ENCODE assay signal across 8 mouse cellular contexts in the genomic region with DNA sequence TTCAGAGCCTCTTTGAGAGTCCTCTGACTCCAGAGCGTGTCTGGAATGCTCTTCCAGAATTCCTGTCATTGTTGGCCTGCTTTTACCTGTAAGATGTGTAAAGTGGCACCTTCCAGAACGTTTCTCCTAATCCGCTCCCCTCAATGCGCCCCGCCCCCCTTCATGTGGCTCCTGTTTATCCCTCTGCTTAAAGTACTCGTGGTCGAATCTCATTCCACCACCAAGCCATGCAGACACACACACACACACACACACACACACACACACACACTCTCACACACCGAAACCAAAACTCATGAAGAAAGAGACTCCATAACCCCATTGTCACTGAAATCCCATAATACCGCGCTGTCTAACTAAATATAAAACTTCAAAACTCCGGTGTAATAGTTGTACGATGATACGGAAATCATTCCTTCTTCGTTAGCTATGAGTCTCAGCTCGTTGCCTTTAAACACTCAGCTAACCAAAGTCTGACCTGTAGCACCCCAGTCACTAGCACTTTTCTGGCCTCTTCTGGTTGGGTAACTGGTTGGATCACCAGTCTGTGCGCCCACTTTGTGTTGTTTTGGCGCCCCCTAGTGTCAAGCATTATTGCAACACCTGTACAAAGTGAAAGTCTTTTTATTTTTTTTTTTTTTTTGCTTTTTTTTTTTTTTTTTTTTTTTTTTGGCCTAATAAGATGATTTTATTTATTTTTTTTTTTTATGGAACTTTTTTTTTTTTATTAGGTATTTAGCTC. TPM values are rescaled to one million over a fixed set of nuclear protein-coding genes. Genes with fewer than 3 reads are reported as not detected.
DNase-seq lines count a peak whose midpoint lies in the region; ATAC-seq and TF ChIP-seq lines count a peak whose summit lies in the region.

No protein-coding gene starts in this region.

- H3K9ac ChIP-seq in heart, embryonic 16.5 days (ENCODE audit: low read length), result 0 out of 2 replicates have a peak overlapping the region, but pooled peaks have one; percentile 30
- H3K9ac ChIP-seq in liver, embryonic 15.5 days, result no peak overlapping the region
- no peak overlapping the region for H3K9ac ChIP-seq in neural tube, embryonic 12.5 days
- no peak overlapping the region for H3K9ac ChIP-seq in stomach, postnatal 0 days (ENCODE audit: low read length)

- 49% methylated on average over 17 of the region's 17 CpGs for WGBS in forebrain, embryonic 10.5 days
- WGBS in heart, embryonic 16.5 days, result 40% methylated on average over 17 of the region's 17 CpGs
- 37% methylated on average over 17 of the region's 17 CpGs for WGBS in liver, embryonic 15.5 days (ENCODE audit: insufficient replicate concordance)
- WGBS in neural tube, embryonic 12.5 days, result 48% methylated on average over 17 of the region's 17 CpGs
- 38% methylated on average over 17 of the region's 17 CpGs for WGBS in stomach, postnatal 0 days

- H3K36me3 ChIP-seq in forebrain, embryonic 10.5 days (replicated peaks), result no peaks in the 10 kb centered on the region
- H3K36me3 ChIP-seq in heart, embryonic 16.5 days (ENCODE audit: control insufficient read depth, insufficient read depth), result no peaks in the 10 kb centered on the region
- H3K36me3 ChIP-seq in liver, embryonic 15.5 days (replicated peaks), result no peaks in the 10 kb centered on the region
- H3K36me3 ChIP-seq in neural tube, embryonic 12.5 days, result no peaks in the 10 kb centered on the region
- no peaks in the 10 kb centered on the region for H3K36me3 ChIP-seq in stomach, postnatal 0 days (ENCODE audit: control insufficient read depth, insufficient read depth, low read length)

- no peaks in the 10 kb centered on the region for H3K9me3 ChIP-seq in forebrain, embryonic 10.5 days
- no peaks in the 10 kb centered on the region for H3K9me3 ChIP-seq in heart, embryonic 16.5 days (replicated peaks; ENCODE audit: control insufficient read depth, low read length)
- H3K9me3 ChIP-seq in liver, embryonic 15.5 days (replicated peaks), result no peaks in the 10 kb centered on the region
- H3K9me3 ChIP-seq in neural tube, embryonic 12.5 days, result no peaks in the 10 kb centered on the region
- H3K9me3 ChIP-seq in stomach, postnatal 0 days (ENCODE audit: control insufficient read depth, low read length), result no peaks in the 10 kb centered on the region

- H3K4me3 ChIP-seq in forebrain, embryonic 10.5 days, result no peak overlapping the region
- peak overlapping the region; percentile 16; the same call in 1 of the 2 replicates for H3K4me3 ChIP-seq in heart, embryonic 16.5 days (ENCODE audit: low read length)
- H3K4me3 ChIP-seq in liver, embryonic 15.5 days (replicated peaks), result no peak overlapping the region
- H3K4me3 ChIP-seq in neural tube, embryonic 12.5 days, result no peak overlapping the region
- H3K4me3 ChIP-seq in stomach, postnatal 0 days (ENCODE audit: low read depth, low read length), result peak overlapping the region; percentile 8; the same call in 1 of the 2 replicates

- ATAC-seq in heart, embryonic 16.5 days (replicated peaks; ENCODE audit: extremely low read depth, insufficient read depth, low FRiP score), result peak; percentile 75
- peak; percentile 25; the same call in 1 of the 2 replicates for ATAC-seq in liver, embryonic 15.5 days (ENCODE audit: insufficient read depth)
- ATAC-seq in neural tube, embryonic 12.5 days (ENCODE audit: low FRiP score, low read depth), result peak; percentile 68; the same call in 1 of the 2 replicates
- ATAC-seq in stomach, postnatal 0 days (ENCODE audit: low FRiP score, low TSS enrichment), result peak; percentile 86

- peak overlapping the region; percentile 36; the same call in 1 of the 2 replicates for H3K4me2 ChIP-seq in heart, embryonic 16.5 days (ENCODE audit: low read depth, low read length)
- H3K4me2 ChIP-seq in liver, embryonic 15.5 days, result peak overlapping the region; percentile 23; the same call in 1 of the 2 replicates
- H3K4me2 ChIP-seq in neural tube, embryonic 12.5 days (replicated peaks), result no peak overlapping the region
- H3K4me2 ChIP-seq in stomach, postnatal 0 days (replicated peaks; ENCODE audit: low read depth), result peak overlapping the region; percentile 29; the same call in 1 of the 2 replicates

- TF ChIP-seq CTCF in stomach, postnatal 0 days (IDR thresholded peaks at IDR 0.05; ENCODE audit: low read depth), result peak; percentile 90

- peak; percentile 93 for DNase-seq in CD4-positive, CD25-positive, alpha-beta regulatory T cell, adult 2 months (ENCODE audit: low read depth, low spot score)
- peak; percentile 89 for DNase-seq in c-Kit-positive CD71-negative TER-119-negative erythroid progenitor cells, embryonic 14.5 days (ENCODE audit: low read depth)
- peak; percentile 72 for DNase-seq in forebrain, embryonic 10.5 days (ENCODE audit: extremely low spot score, low spot score)
- peak; percentile 88 to 96 for DNase-seq in kidney, postnatal 25 days
- DNase-seq in stomach, postnatal 0 days (ENCODE audit: low spot score), result peak; percentile 88

- no peaks in the 10 kb centered on the region for H3K27me3 ChIP-seq in forebrain, embryonic 10.5 days (ENCODE audit: poor library complexity, severe bottlenecking)
- no peaks in the 10 kb centered on the region for H3K27me3 ChIP-seq in heart, embryonic 16.5 days (ENCODE audit: control insufficient read depth, insufficient read depth, low read length)
- no peaks in the 10 kb centered on the region for H3K27me3 ChIP-seq in liver, embryonic 15.5 days
- H3K27me3 ChIP-seq in neural tube, embryonic 12.5 days (replicated peaks), result no peaks in the 10 kb centered on the region
- H3K27me3 ChIP-seq in stomach, postnatal 0 days (ENCODE audit: control insufficient read depth, insufficient read depth, low read length), result no peaks in the 10 kb centered on the region

- TF ChIP-seq EP300 in stomach, postnatal 0 days (optimal IDR thresholded peaks at IDR 0.05), result no peak

- H3K4me1 ChIP-seq in forebrain, embryonic 10.5 days, result no peaks in the 10 kb centered on the region
- H3K4me1 ChIP-seq in heart, embryonic 16.5 days (ENCODE audit: control insufficient read depth, insufficient read depth, low read length), result no peaks in the 10 kb centered on the region; the same call in 1 of the 2 replicates
- H3K4me1 ChIP-seq in liver, embryonic 15.5 days (replicated peaks), result no peaks in the 10 kb centered on the region; the same call in 1 of the 2 replicates
- no peaks in the 10 kb centered on the region for H3K4me1 ChIP-seq in neural tube, embryonic 12.5 days
- H3K4me1 ChIP-seq in stomach, postnatal 0 days (replicated peaks; ENCODE audit: control insufficient read depth, insufficient read depth), result no peaks in the 10 kb centered on the region

- no peak overlapping the region for H3K27ac ChIP-seq in forebrain, embryonic 10.5 days
- no peak overlapping the region for H3K27ac ChIP-seq in heart, embryonic 16.5 days (ENCODE audit: low read length)
- no peak overlapping the region for H3K27ac ChIP-seq in liver, embryonic 15.5 days (replicated peaks)
- no peak overlapping the region for H3K27ac ChIP-seq in neural tube, embryonic 12.5 days
- no peak overlapping the region for H3K27ac ChIP-seq in stomach, postnatal 0 days (replicated peaks)

RNA-seq across cellular contexts. Expression of a gene that starts 8.2 kb away (rescaled TPM):
- polyA plus RNA-seq in forebrain, embryonic 10.5 days (2016; fragmentation: Nextera tagmentation; extraction: Ambion mirVana), result 48.2 and 48.6 TPM in 2 replicates
- 25.7 and 26.8 TPM in 2 replicates for polyA plus RNA-seq in heart, embryonic 16.5 days (2015; fragmentation: Nextera tagmentation; extraction: Ambion mirVana)
- 16.5 and 17.2 TPM in 2 replicates for polyA plus RNA-seq in liver, embryonic 15.5 days (2015; fragmentation: Nextera tagmentation; extraction: Ambion mirVana)
- polyA plus RNA-seq in neural tube, embryonic 12.5 days (2016; fragmentation: Nextera tagmentation; extraction: Ambion mirVana), result 30.4 and 31.2 TPM in 2 replicates
- 26.8 and 29.3 TPM in 2 replicates for polyA plus RNA-seq in stomach, postnatal 0 days (2015; fragmentation: Nextera tagmentation; extraction: Ambion mirVana)

RNA-seq across cellular contexts. Expression of a gene that starts 32.8 kb away (rescaled TPM):
- 1.4 and 1.8 TPM in 2 replicates for polyA plus RNA-seq in forebrain, embryonic 10.5 days (2016; fragmentation: Nextera tagmentation; extraction: Ambion mirVana)
- polyA plus RNA-seq in heart, embryonic 16.5 days (2015; fragmentation: Nextera tagmentation; extraction: Ambion mirVana), result 6.2 and 7.8 TPM in 2 replicates
- 9.7 and 10.6 TPM in 2 replicates for polyA plus RNA-seq in liver, embryonic 15.5 days (2015; fragmentation: Nextera tagmentation; extraction: Ambion mirVana)
- 2.3 and 4.5 TPM in 2 replicates for polyA plus RNA-seq in neural tube, embryonic 12.5 days (2016; fragmentation: Nextera tagmentation; extraction: Ambion mirVana)
- polyA plus RNA-seq in stomach, postnatal 0 days (2015; fragmentation: Nextera tagmentation; extraction: Ambion mirVana), result 3.7 and 5.0 TPM in 2 replicates

Comparison
In these comparisons a context has a peak if more than half of its experiments do, and no peak if none do; other contexts are left out.
1. H3K4me3 ChIP-seq: peak in heart, embryonic 16.5 days (single experiment) and stomach, postnatal 0 days (single experiment); none in forebrain, embryonic 10.5 days (single experiment), liver, embryonic 15.5 days (single experiment) and neural tube, embryonic 12.5 days (single experiment).
2. ATAC-seq: peak in every context shown above with its lines; median percentile 86 in stomach, postnatal 0 days; 75 in heart, embryonic 16.5 days; 68 in neural tube, embryonic 12.5 days; 25 in liver, embryonic 15.5 days.
3. Peak in every context shown above with its lines, with median percentiles within 50 percentile points of each other: DNase-seq.